In genomic region chr1:74238136-74238535, GRCm38 (mm10) we compare ENCODE assay signal across 8 mouse cellular contexts. TPM values are rescaled to one million over a fixed set of nuclear protein-coding genes. Genes with fewer than 3 reads are reported as not detected.
A peak's percentile ranks its signal among the peaks of the same experiment; 100 is the strongest.
DNase-seq lines count a peak whose midpoint lies in the region; ATAC-seq and TF ChIP-seq lines count a peak whose summit lies in the region.

No protein-coding gene starts in this region.

- H3K9ac ChIP-seq in embryonic facial prominence, embryonic 12.5 days: peak overlapping the region; percentile 83
- peak overlapping the region; percentile 89 for H3K9ac ChIP-seq in neural tube, embryonic 15.5 days (replicated peaks)

- peak overlapping the region; percentile 79 for H3K4me2 ChIP-seq in embryonic facial prominence, embryonic 12.5 days (replicated peaks)
- H3K4me2 ChIP-seq in neural tube, embryonic 15.5 days: peak overlapping the region; percentile 79

- H3K36me3 ChIP-seq in embryonic facial prominence, embryonic 12.5 days: no peaks in the 10 kb centered on the region
- H3K36me3 ChIP-seq in limb, embryonic 10.5 days: peaks cover 19% of the 10 kb centered on the region
- H3K36me3 ChIP-seq in neural tube, embryonic 15.5 days: no peaks in the 10 kb centered on the region

- peaks cover 25% of the 10 kb centered on the region for H3K4me1 ChIP-seq in lung, adult 2 months (ENCODE audit: control insufficient read depth, insufficient read depth, low read length)
- H3K4me1 ChIP-seq in embryonic facial prominence, embryonic 12.5 days: peaks cover 32% of the 10 kb centered on the region
- H3K4me1 ChIP-seq in limb, embryonic 10.5 days: peaks cover 26% of the 10 kb centered on the region
- peaks cover 45% of the 10 kb centered on the region for H3K4me1 ChIP-seq in neural tube, embryonic 15.5 days

- ATAC-seq in embryonic facial prominence, embryonic 12.5 days (ENCODE audit: insufficient number of reproducible peaks, insufficient read depth, low FRiP score, low TSS enrichment): no peak
- ATAC-seq in neural tube, embryonic 15.5 days (ENCODE audit: low FRiP score): no peak

- H3K27ac ChIP-seq in embryonic facial prominence, embryonic 12.5 days: no peak overlapping the region
- H3K27ac ChIP-seq in limb, embryonic 10.5 days: no peak overlapping the region
- H3K27ac ChIP-seq in neural tube, embryonic 15.5 days (replicated peaks): no peak overlapping the region

- TF ChIP-seq CTCF in lung, adult 2 months (IDR thresholded peaks at IDR 0.05; ENCODE audit: insufficient read depth, low read length): no peak

- H3K4me3 ChIP-seq in lung, adult 2 months (replicated peaks; ENCODE audit: extremely low read depth, low read depth, low read length): peak overlapping the region; percentile 41
- peak overlapping the region; percentile 87 for H3K4me3 ChIP-seq in embryonic facial prominence, embryonic 12.5 days
- H3K4me3 ChIP-seq in limb, embryonic 10.5 days: peak overlapping the region; percentile 95
- H3K4me3 ChIP-seq in neural tube, embryonic 15.5 days (replicated peaks): peak overlapping the region; percentile 98

- WGBS in lung, adult 2 months: 28% methylated on average over 1 of the region's 1 CpGs
- 68% methylated on average over 1 of the region's 1 CpGs for WGBS in embryonic facial prominence, embryonic 12.5 days
- 92% methylated on average over 1 of the region's 1 CpGs for WGBS in limb, embryonic 10.5 days
- WGBS in neural tube, embryonic 15.5 days: 73% methylated on average over 1 of the region's 1 CpGs

- no peaks in the 10 kb centered on the region for H3K9me3 ChIP-seq in embryonic facial prominence, embryonic 12.5 days
- H3K9me3 ChIP-seq in limb, embryonic 10.5 days (replicated peaks): no peaks in the 10 kb centered on the region
- H3K9me3 ChIP-seq in neural tube, embryonic 15.5 days (replicated peaks): no peaks in the 10 kb centered on the region

- no peak for TF ChIP-seq POLR2A in lung, adult 2 months (IDR thresholded peaks at IDR 0.05; ENCODE audit: borderline replicate concordance, extremely low read depth, low read depth, low read length)

- DNase-seq in lung, adult 2 months: no peak
- DNase-seq in lung, postnatal 36 days: no peak
- DNase-seq in limb, embryonic 10.5 days (ENCODE audit: low spot score): no peak
- no peak for DNase-seq in right cerebral cortex, postnatal 25 days
- DNase-seq in cerebellum, postnatal 14 days: no peak
- no peak for DNase-seq in thymus, postnatal 25 days

- H3K27me3 ChIP-seq in embryonic facial prominence, embryonic 12.5 days: no peaks in the 10 kb centered on the region
- H3K27me3 ChIP-seq in limb, embryonic 10.5 days (ENCODE audit: low read depth, poor library complexity, severe bottlenecking): no peaks in the 10 kb centered on the region
- no peaks in the 10 kb centered on the region for H3K27me3 ChIP-seq in neural tube, embryonic 15.5 days (replicated peaks)

RNA-seq across cellular contexts. Expression of gene Arpc2, which starts 2.3 kb away (rescaled TPM):
- polyA plus RNA-seq in lung, adult 2 months (2012; rRNA removed): 177 and 180 TPM in 2 replicates
- polyA plus RNA-seq in embryonic facial prominence, embryonic 12.5 days (2016; fragmentation: Nextera tagmentation; extraction: Ambion mirVana): 378 and 381 TPM in 2 replicates
- 355 and 369 TPM in 2 replicates for polyA plus RNA-seq in limb, embryonic 10.5 days (2016; fragmentation: Nextera tagmentation; extraction: Ambion mirVana)
- polyA plus RNA-seq in neural tube, embryonic 15.5 days (2015; fragmentation: Nextera tagmentation; extraction: Ambion mirVana): 393 and 423 TPM in 2 replicates

RNA-seq across cellular contexts. Expression of gene Gpbar1, which starts 40.2 kb away (rescaled TPM):
- polyA plus RNA-seq in lung, adult 2 months (2012; rRNA removed): 0.18 and 0.22 TPM in 2 replicates
- polyA plus RNA-seq in embryonic facial prominence, embryonic 12.5 days (2016; fragmentation: Nextera tagmentation; extraction: Ambion mirVana): not detected in 2 replicates
- 0.26 TPM in 1 of 2 replicates, not detected in the other for polyA plus RNA-seq in limb, embryonic 10.5 days (2016; fragmentation: Nextera tagmentation; extraction: Ambion mirVana)
- polyA plus RNA-seq in neural tube, embryonic 15.5 days (2015; fragmentation: Nextera tagmentation; extraction: Ambion mirVana): 0.73 TPM in 1 of 2 replicates, not detected in the other

RNA-seq across cellular contexts. Expression of gene Cxcr1, which starts 43.7 kb away (rescaled TPM):
- 0.43 and 1.5 TPM in 2 replicates for polyA plus RNA-seq in lung, adult 2 months (2012; rRNA removed)
- polyA plus RNA-seq in embryonic facial prominence, embryonic 12.5 days (2016; fragmentation: Nextera tagmentation; extraction: Ambion mirVana): not detected in 2 replicates
- polyA plus RNA-seq in limb, embryonic 10.5 days (2016; fragmentation: Nextera tagmentation; extraction: Ambion mirVana): 0.10 TPM in 1 of 2 replicates, not detected in the other
- polyA plus RNA-seq in neural tube, embryonic 15.5 days (2015; fragmentation: Nextera tagmentation; extraction: Ambion mirVana): not detected in 2 replicates

RNA-seq across cellular contexts. Expression of gene Aamp, which starts 46.4 kb away (rescaled TPM):
- polyA plus RNA-seq in lung, adult 2 months (2012; rRNA removed): 141 and 172 TPM in 2 replicates
- 211 and 213 TPM in 2 replicates for polyA plus RNA-seq in embryonic facial prominence, embryonic 12.5 days (2016; fragmentation: Nextera tagmentation; extraction: Ambion mirVana)
- polyA plus RNA-seq in limb, embryonic 10.5 days (2016; fragmentation: Nextera tagmentation; extraction: Ambion mirVana): 263 and 272 TPM in 2 replicates
- 209 and 236 TPM in 2 replicates for polyA plus RNA-seq in neural tube, embryonic 15.5 days (2015; fragmentation: Nextera tagmentation; extraction: Ambion mirVana)

RNA-seq across cellular contexts. Expression of gene Pnkd, which starts 46.6 kb away (rescaled TPM):
- polyA plus RNA-seq in lung, adult 2 months (2012; rRNA removed): 63.0 and 63.5 TPM in 2 replicates
- polyA plus RNA-seq in embryonic facial prominence, embryonic 12.5 days (2016; fragmentation: Nextera tagmentation; extraction: Ambion mirVana): 106 TPM in 2 replicates
- 113 and 121 TPM in 2 replicates for polyA plus RNA-seq in limb, embryonic 10.5 days (2016; fragmentation: Nextera tagmentation; extraction: Ambion mirVana)
- polyA plus RNA-seq in neural tube, embryonic 15.5 days (2015; fragmentation: Nextera tagmentation; extraction: Ambion mirVana): 152 and 156 TPM in 2 replicates

Comparison
In these comparisons a context has a peak if more than half of its experiments do, and no peak if none do; other contexts are left out.
1. H3K4me3 ChIP-seq: peak in every context shown above with its lines; median percentile 98 in neural tube, embryonic 15.5 days; 95 in limb, embryonic 10.5 days; 87 in embryonic facial prominence, embryonic 12.5 days; 41 in lung, adult 2 months.